Comparison of ENCODE assay signal across 7 mouse cellular contexts in the genomic region with DNA sequence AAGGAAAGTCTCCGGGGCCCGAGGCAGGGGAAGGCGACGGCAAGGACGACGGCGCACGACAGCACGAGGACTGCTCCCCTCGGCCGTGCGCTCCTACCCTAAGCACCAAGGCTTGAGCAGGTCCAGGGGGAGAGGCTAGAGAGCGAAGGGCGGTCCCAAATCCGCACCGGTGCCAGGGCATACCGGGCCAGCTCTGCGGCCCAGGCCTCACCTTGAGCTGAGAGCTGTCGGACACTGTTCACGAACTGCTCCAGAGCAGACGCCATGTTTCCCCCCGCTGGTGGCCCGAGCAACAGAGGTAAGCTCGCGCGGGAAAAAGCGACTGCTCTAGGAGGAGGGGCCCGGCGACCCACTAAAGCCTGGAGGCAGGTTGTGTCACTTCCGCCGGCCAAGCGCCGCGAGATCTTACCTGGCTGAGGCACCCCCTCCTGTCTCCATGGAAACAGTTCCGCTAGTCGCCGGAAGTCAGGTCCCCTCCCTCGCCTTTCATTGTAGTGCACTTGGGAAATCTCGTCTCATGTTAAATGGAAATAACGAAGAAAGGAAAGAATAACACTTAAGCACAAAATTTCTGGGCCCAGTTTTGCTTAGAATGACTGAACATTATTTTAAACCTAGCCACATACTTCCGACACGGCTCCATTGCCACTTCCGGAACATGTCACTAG. TPM values are rescaled to one million over a fixed set of nuclear protein-coding genes. Genes with fewer than 3 reads are reported as not detected.
DNase-seq lines count a peak whose midpoint lies in the region; ATAC-seq lines count a peak whose summit lies in the region.

TSS of gene Cops3 (minus strand) at position 380 of the 668 bp plus-strand sequence.

- no peaks in the 10 kb centered on the region for H3K9me3 ChIP-seq in embryonic facial prominence, embryonic 12.5 days
- no peaks in the 10 kb centered on the region for H3K9me3 ChIP-seq in limb, embryonic 11.5 days (ENCODE audit: control insufficient read depth, low read length)
- H3K9me3 ChIP-seq in midbrain, embryonic 14.5 days (ENCODE audit: control insufficient read depth, low read length) = no peaks in the 10 kb centered on the region

- peak within 1 kb of the TSS; percentile 92 for H3K4me3 ChIP-seq in embryonic facial prominence, embryonic 12.5 days
- peak within 1 kb of the TSS; percentile 99 for H3K4me3 ChIP-seq in limb, embryonic 11.5 days (ENCODE audit: low read depth, low read length)
- peak within 1 kb of the TSS; percentile 100 for H3K4me3 ChIP-seq in midbrain, embryonic 14.5 days (replicated peaks; ENCODE audit: low read depth, low read length)

- peak within 1 kb of the TSS; percentile 91 for H3K9ac ChIP-seq in embryonic facial prominence, embryonic 12.5 days
- peak within 1 kb of the TSS; percentile 95 for H3K9ac ChIP-seq in limb, embryonic 11.5 days (ENCODE audit: low read length)
- peak within 1 kb of the TSS; percentile 92 for H3K9ac ChIP-seq in midbrain, embryonic 14.5 days (replicated peaks; ENCODE audit: low read length)

- peaks cover 22% of the 10 kb centered on the region for H3K4me1 ChIP-seq in embryonic facial prominence, embryonic 12.5 days
- H3K4me1 ChIP-seq in limb, embryonic 11.5 days (ENCODE audit: control insufficient read depth, insufficient read depth, low read length) = peaks cover 9% of the 10 kb centered on the region
- peaks cover 18% of the 10 kb centered on the region for H3K4me1 ChIP-seq in midbrain, embryonic 14.5 days (ENCODE audit: control insufficient read depth, insufficient read depth, low read length)

- peak within 1 kb of the TSS; percentile 98 for H3K27ac ChIP-seq in embryonic facial prominence, embryonic 12.5 days
- H3K27ac ChIP-seq in limb, embryonic 11.5 days (replicated peaks; ENCODE audit: low read depth, low read length) = peak within 1 kb of the TSS; percentile 94
- H3K27ac ChIP-seq in midbrain, embryonic 14.5 days (replicated peaks; ENCODE audit: low read depth, low read length) = peak within 1 kb of the TSS; percentile 98

- H3K36me3 ChIP-seq in embryonic facial prominence, embryonic 12.5 days = peaks cover 15% of the 10 kb centered on the region
- peaks cover 2% of the 10 kb centered on the region; the same call in 1 of the 2 replicates for H3K36me3 ChIP-seq in limb, embryonic 11.5 days (ENCODE audit: control insufficient read depth, insufficient read depth, low read length)
- peaks cover 24% of the 10 kb centered on the region for H3K36me3 ChIP-seq in midbrain, embryonic 14.5 days (ENCODE audit: control insufficient read depth, insufficient read depth, low read length)

- ATAC-seq in embryonic facial prominence, embryonic 12.5 days (ENCODE audit: insufficient number of reproducible peaks, insufficient read depth, low FRiP score, low TSS enrichment) = peak; percentile 96
- ATAC-seq in limb, embryonic 11.5 days (ENCODE audit: insufficient number of reproducible peaks, low FRiP score, low TSS enrichment, low read depth) = peak; percentile 93
- peak; percentile 96 for ATAC-seq in midbrain, embryonic 14.5 days (ENCODE audit: low FRiP score, low TSS enrichment)

- WGBS in embryonic facial prominence, embryonic 12.5 days = 2% methylated on average over 43 of the region's 43 CpGs
- under 1% methylated on average over 43 of the region's 43 CpGs for WGBS in limb, embryonic 11.5 days
- WGBS in midbrain, embryonic 14.5 days = under 1% methylated on average over 43 of the region's 43 CpGs

- no peaks in the 10 kb centered on the region for H3K27me3 ChIP-seq in embryonic facial prominence, embryonic 12.5 days
- no peaks in the 10 kb centered on the region for H3K27me3 ChIP-seq in limb, embryonic 11.5 days (ENCODE audit: control insufficient read depth, insufficient read depth, low read length)
- no peaks in the 10 kb centered on the region for H3K27me3 ChIP-seq in midbrain, embryonic 14.5 days (ENCODE audit: control insufficient read depth, insufficient read depth, low read length)

- peak; percentile 94 for DNase-seq in adrenal gland, postnatal 25 days
- DNase-seq in heart, adult 11 months = peak; percentile 100
- peak; percentile 94 for DNase-seq in kidney, adult 18-20 months
- peak; percentile 97 for DNase-seq in limb, embryonic 11.5 days (ENCODE audit: low spot score)
- DNase-seq in midbrain, embryonic 14.5 days = peak; percentile 99
- peak; percentile 88 to 91 for DNase-seq in spleen, adult 18-20 months

- peak within 1 kb of the TSS; percentile 57 for H3K4me2 ChIP-seq in embryonic facial prominence, embryonic 12.5 days (replicated peaks)
- peak within 1 kb of the TSS; percentile 69 for H3K4me2 ChIP-seq in limb, embryonic 11.5 days (ENCODE audit: low read depth, severe bottlenecking)
- H3K4me2 ChIP-seq in midbrain, embryonic 14.5 days (ENCODE audit: low read length) = peak within 1 kb of the TSS; percentile 72

RNA-seq across cellular contexts. Expression of gene Cops3, which starts in this region (rescaled TPM):
- total RNA-seq in adrenal gland, postnatal 25 days (2021) = 103 and 105 TPM in 2 replicates
- polyA plus RNA-seq in embryonic facial prominence, embryonic 12.5 days (2016; fragmentation: Nextera tagmentation; extraction: Ambion mirVana) = 200 and 218 TPM in 2 replicates
- polyA plus RNA-seq in limb, embryonic 11.5 days (2014; fragmentation: Nextera tagmentation; extraction: Ambion mirVana) = 244 and 250 TPM in 2 replicates
- polyA plus RNA-seq in midbrain, embryonic 14.5 days (2014; fragmentation: Nextera tagmentation; extraction: Ambion mirVana) = 200 and 213 TPM in 2 replicates

Comparison
In these comparisons a context has a peak if more than half of its experiments do, and no peak if none do; other contexts are left out.
1. Peak in every context shown above with its lines: DNase-seq, ATAC-seq, H3K4me3 ChIP-seq and H3K27ac ChIP-seq.